Comparison of ENCODE assay signal across 8 mouse cellular contexts in genomic region chr17:32536867-32537250, GRCm38 (mm10). TPM values are rescaled to one million over a fixed set of nuclear protein-coding genes. Genes with fewer than 3 reads are reported as not detected.
DNase-seq lines count a peak whose midpoint lies in the region; ATAC-seq and TF ChIP-seq lines count a peak whose summit lies in the region.

No protein-coding gene starts in this region.

- H3K27ac ChIP-seq in left cerebral cortex, adult 2 months = no peak overlapping the region
- no peak overlapping the region for H3K27ac ChIP-seq in liver, postnatal 0 days (ENCODE audit: low read depth)

- no peaks in the 10 kb centered on the region for H3K36me3 ChIP-seq in liver, postnatal 0 days (replicated peaks; ENCODE audit: insufficient read depth, low read length)

- DNase-seq in left cerebral cortex, adult 2 months (ENCODE audit: extremely low spot score in 1 of 2, low spot score in 2 of 2) = no peak
- DNase-seq in left cerebral cortex, postnatal 14 days (ENCODE audit: low spot score in 2 of 2) = no peak
- peak; percentile 27 to 57 for DNase-seq in cerebellum, postnatal 25 days
- DNase-seq in heart, postnatal 4 days = peak; percentile 32
- DNase-seq in liver, postnatal 0 days = no peak
- no peak for DNase-seq in embryo, embryonic 9.5 days (ENCODE audit: extremely low spot score)
- DNase-seq in urinary bladder, postnatal 4 days (ENCODE audit: low spot score in 2 of 2) = no peak

- H3K4me1 ChIP-seq in liver, postnatal 0 days (ENCODE audit: insufficient read depth) = peaks cover 4% of the 10 kb centered on the region; the same call in 1 of the 2 replicates

- intact Hi-C loops in left cerebral cortex, adult 2 months (cut with DNase I) = no loop called here
- intact Hi-C loops in left cerebral cortex, postnatal 14 days (cut with DNase I) = loop anchor here (5.0 kb wide), 1 partner anchor 85 kb away; the partner anchor contains the start of gene Cyp4f37

- H3K27me3 ChIP-seq in liver, postnatal 0 days (ENCODE audit: insufficient read depth, low read length) = no peaks in the 10 kb centered on the region

- ATAC-seq in liver, postnatal 0 days = no peak
- no peak for ATAC-seq in inflammation-experienced regulatory T-cells, adult 6 months

- H3K9ac ChIP-seq in liver, postnatal 0 days (replicated peaks) = no peak overlapping the region

- no peak for TF ChIP-seq CTCF in left cerebral cortex, adult 2 months (IDR thresholded peaks at IDR 0.05)
- no peak for TF ChIP-seq CTCF in liver, postnatal 0 days (IDR thresholded peaks at IDR 0.05; ENCODE audit: low read depth)

- H3K9me3 ChIP-seq in liver, postnatal 0 days (ENCODE audit: low read length) = no peaks in the 10 kb centered on the region

- WGBS in liver, postnatal 0 days (ENCODE audit: insufficient replicate concordance) = 62% methylated on average over 5 of the region's 5 CpGs

- peak overlapping the region; percentile 54 for H3K4me2 ChIP-seq in liver, postnatal 0 days (ENCODE audit: low read depth, low read length)

- H3K4me3 ChIP-seq in left cerebral cortex, adult 2 months = peak overlapping the region; percentile 34
- H3K4me3 ChIP-seq in liver, postnatal 0 days (ENCODE audit: low read depth, low read length) = peak overlapping the region; percentile 33; the same call in 1 of the 2 replicates

- no peak for TF ChIP-seq EP300 in liver, postnatal 0 days (IDR thresholded peaks at IDR 0.05; ENCODE audit: low read depth)

RNA-seq across cellular contexts. Expression of gene Cyp4f16, which starts 0.5 kb away (rescaled TPM):
- 1 to 10 TPM; 6.0 to 6.1 TPM for total RNA-seq in left cerebral cortex, adult 2 months (2021)
- total RNA-seq in left cerebral cortex, postnatal 14 days (2021) = 1 to 10 TPM; 5.8 to 5.9 TPM
- 10 to 100 TPM; 11.9 to 15.3 TPM for total RNA-seq in heart, postnatal 4 days (2021)
- 5.9 and 6.9 TPM in 2 replicates for polyA plus RNA-seq in liver, postnatal 0 days (2015; fragmentation: Nextera tagmentation; extraction: Ambion mirVana)
- 10 to 100 TPM; 10.0 to 18.3 (median 17.0) TPM for polyA plus RNA-seq in inflammation-experienced regulatory T-cells, adult 6 months (2017; shearing (Covaris generic))

RNA-seq across cellular contexts. Expression of gene Cyp4f17, which starts 31.0 kb away (rescaled TPM):
- total RNA-seq in left cerebral cortex, adult 2 months (2021) = 1 to 10 TPM; 3.6 to 5.1 TPM
- total RNA-seq in left cerebral cortex, postnatal 14 days (2021) = 1 to 10 TPM; 3.7 to 3.8 TPM
- 1 to 10 TPM; 8.0 to 9.1 TPM for total RNA-seq in heart, postnatal 4 days (2021)
- polyA plus RNA-seq in liver, postnatal 0 days (2015; fragmentation: Nextera tagmentation; extraction: Ambion mirVana) = 2.7 and 2.9 TPM in 2 replicates
- 10 to 100 TPM; 10.3 to 11.9 (median 10.8) TPM for polyA plus RNA-seq in inflammation-experienced regulatory T-cells, adult 6 months (2017; shearing (Covaris generic))

Comparison
In these comparisons a context has a peak if more than half of its experiments do, and no peak if none do; other contexts are left out.
1. DNase-seq: peak in cerebellum, postnatal 25 days (2 of 2) and heart, postnatal 4 days (single experiment); none in left cerebral cortex, adult 2 months (0 of 2), left cerebral cortex, postnatal 14 days (0 of 2), liver, postnatal 0 days (single experiment), embryo, embryonic 9.5 days (single experiment) and urinary bladder, postnatal 4 days (0 of 2).